ENCODE assay signal across 9 mouse cellular contexts in genomic region chr8:11999736-12000458, GRCm38 (mm10).
DNase-seq lines count a peak whose midpoint lies in the region; ATAC-seq and TF ChIP-seq lines count a peak whose summit lies in the region.
"Had no signal": no experiment of that assay in that cellular context is flagged by ENCODE, and none has a peak within 500 bp of the region (broad histone marks: within the 10 kb centered on the region; RNA-seq: fewer than 3 reads in every experiment).

No protein-coding gene starts in this region.

- peak; percentile 4 to 69 for DNase-seq in heart, adult 18-20 months
- DNase-seq in adrenal gland, postnatal 10 days, result peak; percentile 81
- peak; percentile 82 for DNase-seq in embryonic facial prominence, embryonic 14.5 days (ENCODE audit: low spot score)
- peak; percentile 90 for DNase-seq in hindbrain, postnatal 0 days (ENCODE audit: low spot score)
- peak; percentile 66 to 67 for DNase-seq in left cerebral cortex, postnatal 10 days (ENCODE audit: extremely low spot score in 1 of 2, low spot score in 2 of 2)
- peak; percentile 77 for DNase-seq in neural tube, embryonic 11.5 days (ENCODE audit: low spot score)
- DNase-seq: liver, embryonic 13.5 days had no signal

- ATAC-seq in heart, embryonic 11.5 days (replicated peaks; ENCODE audit: insufficient number of reproducible peaks, low FRiP score, low TSS enrichment), result no peak; the same call in 1 of the 2 replicates
- ATAC-seq in embryonic facial prominence, embryonic 14.5 days (ENCODE audit: low read depth), result peak; percentile 62; the same call in 1 of the 2 replicates
- peak; percentile 81 for ATAC-seq in hindbrain, postnatal 0 days
- no peak for ATAC-seq in neural tube, embryonic 11.5 days (ENCODE audit: insufficient read depth, low FRiP score, low TSS enrichment)
- no peak for ATAC-seq in activated CD4-positive, CD25-positive, alpha-beta regulatory T cell, adult 4 months

- H3K4me1 ChIP-seq in heart, embryonic 11.5 days (ENCODE audit: control insufficient read depth, insufficient read depth, low read length), result no peaks in the 10 kb centered on the region
- no peaks in the 10 kb centered on the region for H3K4me1 ChIP-seq in embryonic facial prominence, embryonic 14.5 days (ENCODE audit: control insufficient read depth, insufficient read depth, low read length)
- H3K4me1 ChIP-seq in hindbrain, postnatal 0 days (ENCODE audit: insufficient read depth, low read length), result no peaks in the 10 kb centered on the region
- no peaks in the 10 kb centered on the region for H3K4me1 ChIP-seq in neural tube, embryonic 11.5 days (ENCODE audit: control insufficient read depth, insufficient read depth, low read length)
- H3K4me1 ChIP-seq: liver, embryonic 13.5 days had no signal

- no peak overlapping the region for H3K9ac ChIP-seq in heart, embryonic 11.5 days (ENCODE audit: low read depth, low read length)
- H3K9ac ChIP-seq in embryonic facial prominence, embryonic 14.5 days (ENCODE audit: low read depth, low read length), result no peak overlapping the region
- H3K9ac ChIP-seq in hindbrain, postnatal 0 days (replicated peaks; ENCODE audit: low read length), result no peak overlapping the region
- no peak overlapping the region for H3K9ac ChIP-seq in neural tube, embryonic 11.5 days (ENCODE audit: low read length)
- H3K9ac ChIP-seq: liver, embryonic 13.5 days had no signal

- H3K27me3 ChIP-seq in heart, embryonic 11.5 days (ENCODE audit: control insufficient read depth, insufficient read depth, low read length), result peaks cover 35% of the 10 kb centered on the region
- H3K27me3 ChIP-seq in embryonic facial prominence, embryonic 14.5 days (replicated peaks; ENCODE audit: control insufficient read depth, insufficient read depth, low read length), result peaks cover 54% of the 10 kb centered on the region
- peaks cover 20% of the 10 kb centered on the region for H3K27me3 ChIP-seq in hindbrain, postnatal 0 days (ENCODE audit: insufficient read depth, low read length)
- peaks cover 9% of the 10 kb centered on the region for H3K27me3 ChIP-seq in neural tube, embryonic 11.5 days (ENCODE audit: control insufficient read depth, insufficient read depth, low read length)

- intact Hi-C loops in left cerebral cortex, postnatal 10 days (cut with DNase I), result loop anchor here (5.0 kb wide), 2 partner anchors 392 to 562 kb away; no protein-coding TSS in a partner anchor

- H3K9me3 ChIP-seq in heart, embryonic 11.5 days (replicated peaks; ENCODE audit: control insufficient read depth, low read length), result no peaks in the 10 kb centered on the region
- no peaks in the 10 kb centered on the region for H3K9me3 ChIP-seq in embryonic facial prominence, embryonic 14.5 days (ENCODE audit: control insufficient read depth, low read length)
- no peaks in the 10 kb centered on the region for H3K9me3 ChIP-seq in hindbrain, postnatal 0 days (ENCODE audit: low read length)
- no peaks in the 10 kb centered on the region for H3K9me3 ChIP-seq in neural tube, embryonic 11.5 days (ENCODE audit: control insufficient read depth, low read length)
- H3K9me3 ChIP-seq: liver, embryonic 13.5 days had no signal

- no peak overlapping the region for H3K27ac ChIP-seq in heart, embryonic 11.5 days (ENCODE audit: low read depth, low read length)
- no peak overlapping the region for H3K27ac ChIP-seq in embryonic facial prominence, embryonic 14.5 days (replicated peaks; ENCODE audit: low read depth, low read length)
- H3K27ac ChIP-seq in hindbrain, postnatal 0 days, result no peak overlapping the region
- no peak overlapping the region for H3K27ac ChIP-seq in neural tube, embryonic 11.5 days (ENCODE audit: low read depth, low read length)
- H3K27ac ChIP-seq: liver, embryonic 13.5 days had no signal

- peak; percentile 87 for TF ChIP-seq CTCF in hindbrain, postnatal 0 days (IDR thresholded peaks at IDR 0.05; ENCODE audit: low read depth)

- H3K4me2 ChIP-seq in heart, embryonic 11.5 days, result no peak overlapping the region
- no peak overlapping the region for H3K4me2 ChIP-seq in embryonic facial prominence, embryonic 14.5 days (ENCODE audit: low read depth, low read length)
- no peak overlapping the region for H3K4me2 ChIP-seq in hindbrain, postnatal 0 days (ENCODE audit: low read depth, low read length)
- no peak overlapping the region for H3K4me2 ChIP-seq in neural tube, embryonic 11.5 days (ENCODE audit: low read depth)
- H3K4me2 ChIP-seq: liver, embryonic 13.5 days had no signal

- H3K4me3 ChIP-seq in heart, embryonic 11.5 days (ENCODE audit: low read depth, low read length), result no peak overlapping the region
- no peak overlapping the region for H3K4me3 ChIP-seq in embryonic facial prominence, embryonic 14.5 days (ENCODE audit: low read depth, low read length)
- H3K4me3 ChIP-seq in hindbrain, postnatal 0 days (ENCODE audit: low read length), result no peak overlapping the region
- H3K4me3 ChIP-seq in neural tube, embryonic 11.5 days (ENCODE audit: low read depth, low read length), result no peak overlapping the region
- H3K4me3 ChIP-seq: liver, embryonic 13.5 days had no signal

- WGBS in heart, embryonic 11.5 days (ENCODE audit: insufficient replicate concordance), result 34% methylated on average over 23 of the region's 23 CpGs
- 31% methylated on average over 23 of the region's 23 CpGs for WGBS in embryonic facial prominence, embryonic 14.5 days
- WGBS in hindbrain, postnatal 0 days, result 20% methylated on average over 23 of the region's 23 CpGs
- 37% methylated on average over 23 of the region's 23 CpGs for WGBS in neural tube, embryonic 11.5 days

- H3K36me3 ChIP-seq in heart, embryonic 11.5 days (ENCODE audit: control insufficient read depth, insufficient read depth, low read length), result no peaks in the 10 kb centered on the region
- no peaks in the 10 kb centered on the region for H3K36me3 ChIP-seq in embryonic facial prominence, embryonic 14.5 days (ENCODE audit: control insufficient read depth, insufficient read depth, low read length)
- no peaks in the 10 kb centered on the region for H3K36me3 ChIP-seq in hindbrain, postnatal 0 days (ENCODE audit: insufficient read depth, low read length)
- no peaks in the 10 kb centered on the region for H3K36me3 ChIP-seq in neural tube, embryonic 11.5 days (ENCODE audit: control insufficient read depth, insufficient read depth, low read length)
- H3K36me3 ChIP-seq: liver, embryonic 13.5 days had no signal

Comparison
In these comparisons a context has a peak if more than half of its experiments do, and no peak if none do; other contexts are left out.
1. DNase-seq: peak in every context shown above with its lines; median percentile 90 in hindbrain, postnatal 0 days; 82 in embryonic facial prominence, embryonic 14.5 days; 81 in adrenal gland, postnatal 10 days; 77 in neural tube, embryonic 11.5 days; 66 in left cerebral cortex, postnatal 10 days; 36 in heart, adult 18-20 months.
2. ATAC-seq: peak in embryonic facial prominence, embryonic 14.5 days (single experiment) and hindbrain, postnatal 0 days (single experiment); none in heart, embryonic 11.5 days (single experiment), neural tube, embryonic 11.5 days (single experiment) and activated CD4-positive, CD25-positive, alpha-beta regulatory T cell, adult 4 months (single experiment).